Mouse (Mus musculus) C2C12 (cell line): ENCODE data around the gene Clca3a2.
"Not testable (repeated sequence)": the region's sequence is repeated elsewhere in the genome, so short reads cannot be mapped to it uniquely, and the experiment has no call there.

Experiments used
- CEBPB ChIP-seq: IDR thresholded peaks from one replicate; pipeline ENCODE4 v1.6.1; 2011; ENCODE audit warnings: low read depth, mild to moderate bottlenecking, control low read depth, moderate library complexity
- CTCF ChIP-seq: IDR thresholded peaks from one replicate; pipeline ENCODE4 v1.5.1; 2011; ENCODE audit not compliant: control insufficient read depth, insufficient read depth, insufficient read length
- FOSL1 ChIP-seq: IDR thresholded peaks from one replicate; pipeline ENCODE4 v1.8.0; 2011; ENCODE audit warnings: mild to moderate bottlenecking, low read length; ENCODE audit not compliant: poor library complexity, insufficient read depth, severe bottlenecking
- MAX ChIP-seq: IDR thresholded peaks from one replicate; pipeline ENCODE4 v1.6.1; 2011; ENCODE audit warnings: mild to moderate bottlenecking, control low read depth
- MYOD1 ChIP-seq: IDR thresholded peaks from one replicate; pipeline ENCODE4 v1.6.1; 2011; ENCODE audit warnings: low read depth; ENCODE audit not compliant: control insufficient read depth, insufficient read length
- MYOG ChIP-seq: IDR thresholded peaks from one replicate; pipeline ENCODE4 v1.6.1; 2011; ENCODE audit not compliant: control insufficient read depth, insufficient read length; ENCODE audit errors: extremely low read depth
- USF1 ChIP-seq: IDR thresholded peaks from one replicate; pipeline ENCODE4 v1.6.1; 2011; ENCODE audit warnings: low read depth, mild to moderate bottlenecking, control low read depth, moderate library complexity

- not testable (repeated sequence) for TF ChIP-seq CTCF, MAX, MYOG, MYOD1, USF1, CEBPB, FOSL1
Observed at GRCm38 (mm10) chr3:144819219-144819618, at the start of gene Clca3a2.
